Mouse (Mus musculus): ENCODE results near the gene Dydc2.

- no peak for TF ChIP-seq GATA1 (IDR thresholded peaks at IDR 0.05; ENCODE audit: borderline replicate concordance, low read length)
- no peak for TF ChIP-seq FLI1 (IDR thresholded peaks at IDR 0.05; ENCODE audit: low read length)
Measured at GRCm38 (mm10) chr14:41082408-41082807, 13.4 kb upstream of the Dydc2 start.
